Mouse (Mus musculus): ENCODE results near the gene Rhpn2. TPM values are rescaled to one million over a fixed set of nuclear protein-coding genes. Genes with fewer than 3 reads are reported as not detected.

The Rhpn2 gene
- polyA plus RNA-seq, 1 experiment from 2014 or later = 3.1 TPM

GRCm38 (mm10) chr7:35382706-35383353 is 48.9 kb downstream of the Rhpn2 start:
- H3K4me1 ChIP-seq (ENCODE audit: control insufficient read depth, insufficient read depth, low read length) = no peaks in the 10 kb centered on the region
- ATAC-seq (replicated peaks; ENCODE audit: insufficient number of reproducible peaks, low FRiP score, low TSS enrichment, low read depth) (no peak), DNase-seq (ENCODE audit: low spot score) (no peak)
- no peak overlapping the region for H3K4me2 ChIP-seq (ENCODE audit: low read depth, low read length)
- 56% methylated on average over 2 of the region's 2 CpGs for WGBS
- H3K4me3 ChIP-seq (ENCODE audit: low read depth, low read length) = no peak overlapping the region
- no peak overlapping the region for H3K9ac ChIP-seq (replicated peaks; ENCODE audit: low read length)
- no peaks in the 10 kb centered on the region for H3K27me3 ChIP-seq (ENCODE audit: control insufficient read depth, insufficient read depth, low read length)
- H3K27ac ChIP-seq (replicated peaks; ENCODE audit: low read depth, low read length) = no peak overlapping the region
- no peaks in the 10 kb centered on the region for H3K36me3 ChIP-seq (replicated peaks; ENCODE audit: control insufficient read depth, insufficient read depth, low read depth, low read length)
- H3K9me3 ChIP-seq (replicated peaks; ENCODE audit: control insufficient read depth, low read length) = no peaks in the 10 kb centered on the region

- Histone ChIP-seq H3K27ac (replicated peaks; ENCODE audit: low read depth, low read length) (no peak overlapping the region), H3K9me3 (replicated peaks; ENCODE audit: control insufficient read depth, low read length) (no peaks in the 10 kb centered on the region), H3K36me3 (replicated peaks; ENCODE audit: control insufficient read depth, insufficient read depth, low read depth, low read length) (no peaks in the 10 kb centered on the region), H3K4me3 (ENCODE audit: low read depth, low read length) (no peak overlapping the region), H3K27me3 (ENCODE audit: control insufficient read depth, insufficient read depth, low read length) (no peaks in the 10 kb centered on the region), H3K4me2 (ENCODE audit: low read depth, low read length) (no peak overlapping the region), H3K4me1 (ENCODE audit: control insufficient read depth, insufficient read depth, low read length) (no peaks in the 10 kb centered on the region), H3K9ac (replicated peaks; ENCODE audit: low read length) (no peak overlapping the region)
- ATAC-seq (replicated peaks; ENCODE audit: insufficient number of reproducible peaks, low FRiP score, low TSS enrichment, low read depth) (no peak), DNase-seq (ENCODE audit: low spot score) (no peak)
- WGBS = 60% methylated on average over 6 of the region's 6 CpGs
Measured at GRCm38 (mm10) chr7:35386525-35386952, 52.6 kb downstream of the Rhpn2 start.

DNA sequence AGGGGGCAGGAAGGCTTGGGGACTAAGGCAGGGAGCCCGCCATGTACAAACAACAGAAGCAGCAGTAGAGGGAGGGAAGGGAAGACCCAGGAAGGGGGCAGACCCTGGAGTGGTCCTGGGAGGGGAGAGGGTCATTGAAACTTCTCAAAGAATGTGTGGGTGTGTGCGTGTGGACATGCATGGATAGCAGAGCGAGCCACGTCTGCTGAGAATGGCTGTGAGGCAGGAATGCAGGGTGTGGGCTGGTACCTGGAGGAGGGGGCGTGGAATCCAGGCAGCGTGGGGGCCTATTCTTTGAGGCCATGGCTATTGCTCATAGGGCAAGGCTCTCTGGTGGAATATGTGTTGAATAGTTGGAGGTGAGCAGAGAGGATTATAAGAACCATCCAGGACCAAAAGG is 54.7 kb downstream of the Rhpn2 start:
- DNase-seq (ENCODE audit: low spot score) = no peak
- Histone ChIP-seq H3K27me3 (ENCODE audit: control insufficient read depth, insufficient read depth, low read length) (no peaks in the 10 kb centered on the region), H3K4me2 (ENCODE audit: low read depth, low read length) (no peak overlapping the region), H3K4me3 (ENCODE audit: low read depth, low read length) (no peak overlapping the region), H3K36me3 (replicated peaks; ENCODE audit: control insufficient read depth, insufficient read depth, low read depth, low read length) (no peaks in the 10 kb centered on the region), H3K9ac (replicated peaks; ENCODE audit: low read length) (no peak overlapping the region), H3K9me3 (replicated peaks; ENCODE audit: control insufficient read depth, low read length) (no peaks in the 10 kb centered on the region), H3K27ac (replicated peaks; ENCODE audit: low read depth, low read length) (no peak overlapping the region), H3K4me1 (ENCODE audit: control insufficient read depth, insufficient read depth, low read length) (no peaks in the 10 kb centered on the region)
- 54% methylated on average over 6 of the region's 6 CpGs for WGBS
- no peak for ATAC-seq (replicated peaks; ENCODE audit: insufficient number of reproducible peaks, low FRiP score, low TSS enrichment, low read depth)

DNA sequence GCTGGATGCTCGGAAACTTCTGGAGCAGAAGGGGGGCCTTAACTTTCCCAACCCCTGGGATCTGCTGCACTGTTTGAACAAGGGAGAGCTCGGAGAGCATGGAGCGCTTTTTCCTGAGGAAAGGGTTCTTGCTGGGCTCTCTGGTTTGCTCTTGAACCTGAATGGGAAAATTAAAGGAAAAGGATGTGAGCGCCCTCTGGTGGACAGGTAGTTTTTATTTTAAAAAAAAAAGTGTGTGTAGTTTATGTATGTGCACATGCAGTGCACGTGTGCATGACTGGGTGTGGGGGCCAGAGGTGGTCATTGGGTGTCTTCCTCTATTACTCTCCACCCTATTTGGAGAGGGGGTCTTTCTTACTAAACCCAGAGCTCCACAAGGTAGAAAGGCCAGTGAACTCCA is 59.0 kb downstream of the Rhpn2 start:
- no peaks in the 10 kb centered on the region for H3K9me3 ChIP-seq (replicated peaks; ENCODE audit: control insufficient read depth, low read length)
- WGBS = 57% methylated on average over 5 of the region's 5 CpGs
- no peak overlapping the region for H3K4me2 ChIP-seq (ENCODE audit: low read depth, low read length)
- no peak overlapping the region for H3K4me3 ChIP-seq (ENCODE audit: low read depth, low read length)
- no peaks in the 10 kb centered on the region for H3K4me1 ChIP-seq (ENCODE audit: control insufficient read depth, insufficient read depth, low read length)
- H3K27ac ChIP-seq (replicated peaks; ENCODE audit: low read depth, low read length) = no peak overlapping the region
- no peaks in the 10 kb centered on the region for H3K36me3 ChIP-seq (replicated peaks; ENCODE audit: control insufficient read depth, insufficient read depth, low read depth, low read length)
- no peaks in the 10 kb centered on the region for H3K27me3 ChIP-seq (ENCODE audit: control insufficient read depth, insufficient read depth, low read length)
- DNase-seq (ENCODE audit: low spot score) = peak; percentile 55
- no peak for ATAC-seq (replicated peaks; ENCODE audit: insufficient number of reproducible peaks, low FRiP score, low TSS enrichment, low read depth)
- no peak overlapping the region for H3K9ac ChIP-seq (replicated peaks; ENCODE audit: low read length)

DNA sequence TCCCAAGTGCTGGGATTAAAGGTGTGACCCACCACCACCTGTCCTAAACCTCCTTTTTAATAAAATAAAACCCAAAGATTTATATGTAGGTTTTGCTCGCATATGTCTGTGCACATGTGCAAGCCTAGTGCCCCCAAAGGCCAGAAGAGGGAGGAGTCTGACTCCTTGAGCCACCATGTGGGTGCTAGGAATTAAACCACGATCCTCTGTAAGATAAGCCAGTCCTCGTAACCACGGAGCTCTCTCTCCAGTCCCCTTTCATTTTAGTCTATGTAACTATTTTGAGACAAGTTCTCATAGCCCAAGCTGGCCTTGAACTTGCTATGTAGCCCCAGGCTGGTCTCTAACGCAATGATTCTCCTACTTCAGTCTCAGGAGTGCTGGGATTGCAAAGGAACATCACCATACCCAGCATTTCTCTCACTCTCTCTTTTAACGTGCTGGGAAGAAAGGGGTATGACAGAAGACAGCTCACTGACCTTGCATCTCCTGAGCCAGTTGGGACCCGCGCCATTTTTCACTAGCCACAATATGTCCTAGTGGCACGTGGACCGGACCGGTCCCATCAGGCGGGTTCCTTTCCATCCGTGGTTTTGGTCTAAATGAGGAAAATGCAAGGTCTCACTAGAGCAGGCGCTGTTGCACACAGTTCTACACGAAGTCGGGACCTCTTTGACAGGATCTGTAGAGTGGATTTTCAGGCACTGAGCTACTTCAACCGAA is 61.9 kb downstream of the Rhpn2 start:
- Histone ChIP-seq H3K9ac (replicated peaks; ENCODE audit: low read length) (peak overlapping the region; percentile 43), H3K27me3 (ENCODE audit: control insufficient read depth, insufficient read depth, low read length) (no peaks in the 10 kb centered on the region), H3K4me1 (ENCODE audit: control insufficient read depth, insufficient read depth, low read length) (no peaks in the 10 kb centered on the region), H3K36me3 (replicated peaks; ENCODE audit: control insufficient read depth, insufficient read depth, low read depth, low read length) (no peaks in the 10 kb centered on the region), H3K4me2 (ENCODE audit: low read depth, low read length) (peak overlapping the region; percentile 73), H3K27ac (replicated peaks; ENCODE audit: low read depth, low read length) (no peak overlapping the region), H3K9me3 (replicated peaks; ENCODE audit: control insufficient read depth, low read length) (no peaks in the 10 kb centered on the region), H3K4me3 (ENCODE audit: low read depth, low read length) (peak overlapping the region; percentile 67)
- ATAC-seq (replicated peaks; ENCODE audit: insufficient number of reproducible peaks, low FRiP score, low TSS enrichment, low read depth) (no peak), DNase-seq (ENCODE audit: low spot score) (no peak)
- 12% methylated on average over 17 of the region's 17 CpGs for WGBS

DNA sequence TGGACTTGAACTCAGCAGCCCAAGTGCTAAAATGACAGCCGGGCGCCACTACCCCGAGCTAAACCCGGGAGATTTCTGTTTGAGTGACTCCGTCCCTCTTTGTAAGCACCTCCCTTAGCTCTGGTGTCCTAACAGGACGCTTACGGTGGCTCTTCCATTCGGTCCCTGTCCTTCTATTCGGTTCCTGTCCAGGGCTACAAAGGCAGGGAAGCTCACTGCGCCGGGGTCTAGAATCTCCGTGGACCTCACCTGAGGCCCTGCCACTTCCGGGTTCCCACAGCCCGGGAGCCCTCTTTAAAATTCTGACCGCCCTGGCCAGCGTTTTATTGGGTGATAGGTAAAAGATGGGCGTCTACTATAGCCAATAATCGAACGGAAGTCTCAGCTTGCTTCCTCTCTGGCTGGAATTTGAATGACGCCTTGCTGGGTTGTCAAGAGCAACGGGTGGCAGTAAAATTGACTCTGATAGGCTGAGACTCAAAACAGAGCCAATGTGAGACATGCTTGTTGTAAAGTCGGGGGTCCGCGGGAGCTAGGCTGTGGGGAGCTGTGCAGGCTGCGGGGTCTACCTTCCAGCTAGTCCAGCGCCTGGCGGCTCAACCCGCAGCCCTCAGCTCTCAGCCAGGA is 62.7 kb downstream of the Rhpn2 start, which contains the start of the genes Faap24 and Cep89:
Faap24 (minus strand) TSS at position 295 of the 627 bp plus-strand sequence.
Cep89 (plus strand) TSS at position 494 of the 627 bp plus-strand sequence.
- H3K9ac ChIP-seq (replicated peaks; ENCODE audit: low read length) = peak within 1 kb of the TSS; percentile 62
- peak within 1 kb of the TSS; percentile 73 for H3K4me2 ChIP-seq (ENCODE audit: low read depth, low read length)
- H3K4me3 ChIP-seq (ENCODE audit: low read depth, low read length) = peak within 1 kb of the TSS; percentile 67
- under 1% methylated on average over 28 of the region's 28 CpGs for WGBS
- no peaks in the 10 kb centered on the region for H3K9me3 ChIP-seq (replicated peaks; ENCODE audit: control insufficient read depth, low read length)
- no peak within 1 kb of the TSS for H3K27ac ChIP-seq (replicated peaks; ENCODE audit: low read depth, low read length)
- no peaks in the 10 kb centered on the region for H3K36me3 ChIP-seq (replicated peaks; ENCODE audit: control insufficient read depth, insufficient read depth, low read depth, low read length)
- DNase-seq (ENCODE audit: low spot score) (peak; percentile 97), ATAC-seq (replicated peaks; ENCODE audit: insufficient number of reproducible peaks, low FRiP score, low TSS enrichment, low read depth) (peak; percentile 94)
- no peaks in the 10 kb centered on the region for H3K4me1 ChIP-seq (ENCODE audit: control insufficient read depth, insufficient read depth, low read length)
- H3K27me3 ChIP-seq (ENCODE audit: control insufficient read depth, insufficient read depth, low read length) = no peaks in the 10 kb centered on the region

DNA sequence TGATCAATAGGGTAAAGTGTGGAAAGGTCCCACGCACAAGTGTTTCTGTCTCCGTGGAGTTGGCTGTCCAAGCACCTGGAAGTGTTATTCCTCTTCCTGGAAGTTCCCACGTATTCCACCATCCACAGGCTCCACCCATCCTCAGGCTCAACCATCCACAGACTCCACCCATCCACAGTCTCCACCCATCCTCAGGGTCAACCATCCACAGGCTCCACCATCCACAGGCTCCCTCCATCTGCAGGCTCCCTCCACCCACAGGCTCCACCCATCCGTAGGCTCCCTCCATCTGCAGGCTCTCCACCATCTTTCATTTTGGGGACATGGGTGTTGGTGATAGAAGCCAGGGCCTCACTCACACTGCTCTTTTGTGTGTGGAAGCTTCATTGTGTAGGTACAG is 67.2 kb downstream of the Rhpn2 start:
- DNase-seq (ENCODE audit: low spot score) (no peak), ATAC-seq (replicated peaks; ENCODE audit: insufficient number of reproducible peaks, low FRiP score, low TSS enrichment, low read depth) (no peak)
- Histone ChIP-seq H3K27ac (replicated peaks; ENCODE audit: low read depth, low read length) (no peak overlapping the region), H3K9me3 (replicated peaks; ENCODE audit: control insufficient read depth, low read length) (no peaks in the 10 kb centered on the region), H3K4me3 (ENCODE audit: low read depth, low read length) (no peak overlapping the region), H3K27me3 (ENCODE audit: control insufficient read depth, insufficient read depth, low read length) (no peaks in the 10 kb centered on the region), H3K36me3 (replicated peaks; ENCODE audit: control insufficient read depth, insufficient read depth, low read depth, low read length) (peaks cover 10% of the 10 kb centered on the region; the same call in 1 of the 2 replicates), H3K4me2 (ENCODE audit: low read depth, low read length) (no peak overlapping the region), H3K9ac (replicated peaks; ENCODE audit: low read length) (no peak overlapping the region), H3K4me1 (ENCODE audit: control insufficient read depth, insufficient read depth, low read length) (no peaks in the 10 kb centered on the region)
- 88% methylated on average over 4 of the region's 4 CpGs for WGBS

GRCm38 (mm10) chr7:35415226-35415625 is 81.3 kb downstream of the Rhpn2 start:
- H3K4me3 ChIP-seq (ENCODE audit: low read depth, low read length) = no peak overlapping the region
- no peak overlapping the region for H3K4me2 ChIP-seq (ENCODE audit: low read depth, low read length)
- DNase-seq (ENCODE audit: low spot score) (no peak), ATAC-seq (replicated peaks; ENCODE audit: insufficient number of reproducible peaks, low FRiP score, low TSS enrichment, low read depth) (no peak)
- peaks cover 2% of the 10 kb centered on the region for H3K36me3 ChIP-seq (replicated peaks; ENCODE audit: control insufficient read depth, insufficient read depth, low read depth, low read length)
- no peak overlapping the region for H3K9ac ChIP-seq (replicated peaks; ENCODE audit: low read length)
- H3K27me3 ChIP-seq (ENCODE audit: control insufficient read depth, insufficient read depth, low read length) = no peaks in the 10 kb centered on the region
- 58% methylated on average over 5 of the region's 5 CpGs for WGBS
- H3K9me3 ChIP-seq (replicated peaks; ENCODE audit: control insufficient read depth, low read length) = no peaks in the 10 kb centered on the region
- no peaks in the 10 kb centered on the region for H3K4me1 ChIP-seq (ENCODE audit: control insufficient read depth, insufficient read depth, low read length)
- H3K27ac ChIP-seq (replicated peaks; ENCODE audit: low read depth, low read length) = no peak overlapping the region
